Mouse (Mus musculus) embryo, embryonic 10 days (tissue): ENCODE measurements at regions not wholly inside any gene's neighbourhood (a gene's known extent, or its start where the extent isn't known, plus 50 kb on each side); places are given as distances from the start of the nearest gene placed in this dataset.

Source experiments
- DNase-seq: peaks from one replicate; pipeline ENCODE4 v3.0.0-alpha.2; 2015; ENCODE audit warnings: low spot score

DNA sequence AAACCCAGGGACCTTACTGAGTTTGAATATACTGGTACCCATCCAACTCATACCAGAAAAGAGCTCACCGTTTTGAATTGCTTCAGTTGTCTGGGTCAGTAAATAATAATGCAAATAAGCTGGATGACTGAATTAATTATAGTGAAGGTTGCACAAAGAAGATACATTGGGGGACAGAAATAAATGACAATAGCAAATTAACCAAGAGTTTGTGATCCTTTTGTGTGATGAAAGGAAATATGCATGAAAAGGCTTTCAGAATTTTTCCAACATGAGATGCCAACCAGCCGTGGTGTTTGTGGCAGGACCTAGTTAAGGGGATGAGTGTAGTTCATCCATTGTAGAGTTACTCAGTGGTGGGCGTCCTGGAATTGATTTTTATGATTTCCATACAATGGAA lies 186.5 kb upstream of the Pik3r1 start:
- DNase-seq: no peak

DNA sequence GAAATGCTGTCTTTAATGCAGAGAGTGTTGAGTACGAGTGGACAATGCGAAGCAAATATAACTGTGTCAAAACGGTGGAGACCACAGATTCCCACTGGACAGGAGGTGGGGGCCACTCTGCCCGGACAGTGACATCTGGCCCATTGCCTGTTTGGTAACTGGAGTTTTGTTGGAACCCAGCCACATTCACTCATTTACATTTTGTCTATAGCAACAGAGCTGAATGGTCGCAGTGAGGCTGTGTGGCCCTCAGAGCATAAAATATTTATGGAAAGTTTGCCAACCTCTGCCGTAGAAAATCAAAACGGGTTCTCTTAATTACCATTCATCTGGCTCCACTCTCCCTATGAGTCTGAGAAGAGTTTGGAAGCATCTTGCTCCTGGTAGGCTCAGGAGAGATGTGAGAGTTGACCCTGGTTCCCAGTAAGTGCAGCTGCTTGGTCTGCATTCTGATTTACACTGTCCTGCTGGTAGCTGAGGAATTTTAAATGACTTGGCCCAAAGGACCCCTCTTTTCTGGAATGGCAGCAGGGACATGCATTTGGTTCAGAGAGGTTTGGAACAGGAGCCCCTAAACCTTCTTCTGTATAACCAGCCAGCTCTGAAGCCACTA lies 187.9 kb upstream of the Pik3r1 start:
- DNase-seq: no peak

DNA sequence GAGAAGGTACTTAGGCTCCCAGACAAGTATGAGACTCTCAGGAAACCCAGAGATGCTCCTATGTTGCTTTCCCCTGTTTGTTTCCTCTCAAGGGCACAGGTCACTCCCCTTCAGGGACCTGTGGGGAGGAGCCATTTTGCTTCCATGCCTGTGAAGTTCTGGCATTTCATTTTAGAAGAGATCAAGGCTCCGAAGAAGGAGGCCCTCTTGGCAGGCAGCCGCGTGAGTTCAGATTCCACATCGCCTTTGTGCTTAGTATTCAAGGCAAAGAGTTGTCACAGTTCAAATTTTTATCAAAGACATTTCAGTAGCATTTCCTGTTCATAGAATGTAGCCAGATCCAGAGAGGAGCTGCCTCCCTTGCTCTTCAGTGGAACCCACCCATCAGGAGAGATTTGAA lies 189.8 kb upstream of the Pik3r1 start:
- DNase-seq: no peak

DNA sequence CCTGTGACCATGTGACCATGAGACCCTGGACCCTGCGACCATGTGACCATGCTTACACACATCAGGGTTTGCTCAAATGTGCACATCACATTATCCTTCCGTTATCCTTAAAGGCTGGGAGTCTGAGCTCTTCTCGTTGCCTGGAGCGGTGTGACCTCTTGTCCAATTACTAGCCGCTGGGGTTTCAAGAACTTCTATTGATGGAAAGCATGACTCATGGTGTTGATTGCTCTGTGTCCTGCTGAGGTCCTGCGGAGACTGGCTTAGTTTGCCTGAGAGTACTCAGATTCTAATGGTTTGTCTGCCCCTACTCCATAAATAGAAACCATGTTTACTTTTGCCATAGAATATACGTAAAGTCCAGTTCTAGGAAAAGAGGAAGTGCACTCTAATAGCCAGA lies 197.5 kb upstream of the Pik3r1 start:
- DNase-seq: peak; percentile 5

DNA sequence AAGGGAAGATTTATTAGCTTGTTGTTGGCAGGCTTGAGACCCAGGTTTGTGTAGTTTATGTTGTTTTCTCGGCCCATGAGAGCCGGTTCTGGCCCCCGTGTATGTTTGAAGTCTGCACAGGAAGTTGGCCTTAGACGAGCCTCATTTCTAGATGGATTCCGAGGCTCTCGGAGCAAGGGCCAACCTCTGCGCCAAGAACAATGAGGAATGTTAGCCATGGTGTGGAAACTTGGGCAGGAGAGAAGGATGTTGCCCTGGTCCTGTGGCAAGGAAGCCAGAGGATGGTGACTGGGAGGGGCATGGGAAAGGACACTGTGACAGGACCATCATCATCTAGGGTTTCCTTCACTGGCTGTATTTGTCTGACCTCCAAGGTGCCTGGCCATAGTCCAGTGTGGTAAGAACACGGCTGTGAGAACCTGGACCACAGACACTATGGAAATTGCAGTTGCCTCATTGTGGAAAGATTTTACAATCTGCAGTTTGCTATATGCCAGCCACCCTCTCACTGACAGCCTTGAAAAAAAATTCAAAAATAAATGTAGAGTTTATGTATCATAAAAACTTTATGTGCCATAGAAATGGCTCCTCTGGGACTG lies 198.9 kb upstream of the Pik3r1 start:
- DNase-seq: no peak

DNA sequence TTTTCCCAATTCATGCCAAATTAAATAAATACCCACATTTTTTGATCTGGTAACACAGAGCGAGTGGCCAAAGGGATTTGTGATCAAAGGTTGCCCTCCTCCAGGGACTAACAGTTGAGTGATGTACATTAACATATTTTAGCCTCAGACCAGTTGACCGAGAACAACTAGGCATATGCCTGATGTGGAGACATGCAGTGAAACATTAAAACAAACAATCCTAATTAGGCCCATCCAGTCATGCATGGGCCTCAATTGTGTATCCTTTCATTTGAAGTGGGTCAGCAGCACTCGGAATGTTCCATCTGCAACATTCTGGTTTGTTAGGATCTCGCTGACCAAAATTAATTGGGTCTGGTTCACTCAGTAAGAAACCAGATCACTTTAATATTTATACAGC lies 199.4 kb upstream of the Pik3r1 start:
- DNase-seq: no peak

DNA sequence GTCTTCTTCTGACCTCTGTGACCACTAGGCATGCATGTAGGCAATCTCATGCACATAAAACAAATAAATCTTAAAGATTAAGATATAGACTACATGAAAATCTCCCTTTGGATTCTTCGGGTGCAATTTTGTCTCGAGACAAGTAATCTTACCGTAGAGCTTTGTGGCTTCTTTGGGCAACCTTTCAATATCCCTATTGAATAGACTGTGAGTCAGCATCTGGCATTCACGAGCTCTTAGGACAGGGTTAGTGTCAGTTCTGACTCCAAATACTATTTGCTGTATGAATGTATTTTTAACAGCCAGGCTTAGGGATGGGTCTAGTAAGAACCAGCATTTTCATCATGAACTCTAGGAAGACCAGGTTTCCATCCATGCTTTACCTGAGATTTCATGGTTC lies 208.7 kb upstream of the Pik3r1 start:
- DNase-seq: no peak

DNA sequence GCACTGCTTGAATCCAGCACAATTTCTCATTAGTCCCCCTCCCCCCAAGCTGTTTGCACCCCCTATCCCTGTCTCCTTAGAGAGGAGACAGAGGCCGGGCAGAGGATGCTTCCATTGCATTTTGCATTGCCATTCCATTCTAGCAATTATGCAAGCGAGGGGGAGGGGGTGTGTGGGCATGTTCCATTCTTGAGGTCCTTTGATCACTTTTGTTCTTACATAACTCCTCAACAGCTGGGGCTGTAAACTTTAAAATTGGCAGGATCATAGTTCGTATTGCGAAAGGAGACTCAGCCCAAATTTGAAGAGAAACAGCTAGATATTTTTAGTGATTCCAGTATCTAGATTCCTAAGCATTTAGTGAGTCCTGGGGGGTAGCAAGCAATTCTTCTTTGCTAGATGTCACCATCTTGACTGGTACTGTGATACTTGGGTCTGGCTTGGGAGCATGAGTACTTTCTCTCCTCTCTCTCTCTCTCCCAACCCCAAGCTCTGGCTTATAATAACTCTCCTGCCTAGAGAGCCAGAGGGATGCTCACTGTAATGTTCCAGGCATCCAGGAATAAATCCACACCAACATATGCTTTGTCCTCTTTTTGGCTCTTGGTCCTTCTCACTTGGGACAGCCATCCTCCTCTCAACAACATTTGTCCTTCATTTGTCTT lies 212.3 kb upstream of the Pik3r1 start:
- DNase-seq: no peak

DNA sequence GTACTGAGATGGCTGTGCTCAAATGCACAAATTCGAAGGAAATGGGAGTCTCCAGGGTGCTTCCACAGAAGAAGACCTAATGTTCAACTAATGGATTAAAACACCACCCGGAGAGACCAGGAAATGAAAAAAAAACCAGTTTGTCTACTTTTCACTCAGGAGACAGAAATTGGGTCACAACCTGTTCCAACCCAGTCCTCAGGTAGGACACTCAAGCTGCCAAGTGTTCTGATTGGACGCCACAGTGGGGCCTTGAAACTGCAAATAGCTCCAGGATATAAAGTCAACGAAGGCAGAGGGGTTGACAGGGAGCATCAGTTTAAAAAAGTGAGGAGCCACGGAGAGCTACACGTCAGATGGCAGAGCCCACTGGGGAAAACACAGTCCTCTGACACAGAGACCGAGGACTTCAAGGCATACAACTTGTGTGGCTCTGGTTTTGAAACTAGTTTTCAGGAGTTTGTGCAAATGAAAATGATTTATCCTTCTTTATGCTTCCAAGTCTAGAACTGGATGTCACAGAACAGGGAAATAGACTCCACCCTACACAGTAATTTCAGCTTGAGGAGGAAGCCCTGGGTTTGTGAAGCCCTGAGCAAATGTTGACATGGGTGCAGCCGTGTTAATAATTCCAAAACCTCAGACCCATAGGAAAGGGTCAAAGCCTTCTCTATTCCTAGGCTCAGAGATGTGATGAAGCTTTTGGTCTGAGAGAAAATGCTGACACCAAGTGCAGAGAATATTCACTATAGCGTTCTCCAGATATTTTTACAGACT lies 220.8 kb upstream of the Pik3r1 start:
- no peak for DNase-seq

DNA sequence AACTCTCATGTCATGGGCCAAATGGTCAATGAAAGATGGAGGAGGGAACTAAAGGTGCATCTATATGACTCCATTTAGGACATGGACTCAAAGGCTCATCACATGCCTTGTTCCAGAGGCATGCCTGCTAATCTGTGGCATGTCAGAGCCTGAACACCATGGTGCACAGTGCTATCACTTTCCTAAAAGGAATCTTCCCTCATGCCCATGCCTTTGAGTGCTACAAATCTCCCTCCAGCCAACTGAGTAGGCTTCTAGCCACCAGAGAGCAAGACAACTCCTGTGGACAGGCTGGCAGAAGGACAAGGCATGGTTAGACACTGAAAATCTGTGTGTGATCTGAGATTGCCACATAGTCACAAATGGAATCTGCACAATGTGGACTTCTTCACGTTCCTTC lies 223.7 kb upstream of the Pik3r1 start:
- DNase-seq: no peak

DNA sequence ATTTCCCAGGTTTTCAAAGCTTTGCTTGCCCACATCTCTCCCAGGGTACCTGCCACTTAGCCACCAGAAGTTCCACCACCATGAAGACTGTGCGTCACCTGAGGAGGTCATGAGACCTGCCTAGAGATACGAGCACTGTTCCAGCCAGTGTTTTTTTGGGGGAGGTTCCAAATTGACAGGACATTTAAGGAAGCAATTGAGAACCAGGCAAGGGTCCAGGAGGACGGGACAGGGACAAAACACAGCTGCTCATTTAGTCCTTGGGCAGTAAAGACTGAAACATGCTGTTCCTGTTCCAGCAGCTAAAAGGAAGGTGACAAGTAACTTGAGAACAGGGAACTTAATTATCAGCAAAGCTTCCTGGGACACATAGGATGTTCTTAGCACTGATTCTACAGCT lies 226.8 kb upstream of the Pik3r1 start:
- DNase-seq: no peak

DNA sequence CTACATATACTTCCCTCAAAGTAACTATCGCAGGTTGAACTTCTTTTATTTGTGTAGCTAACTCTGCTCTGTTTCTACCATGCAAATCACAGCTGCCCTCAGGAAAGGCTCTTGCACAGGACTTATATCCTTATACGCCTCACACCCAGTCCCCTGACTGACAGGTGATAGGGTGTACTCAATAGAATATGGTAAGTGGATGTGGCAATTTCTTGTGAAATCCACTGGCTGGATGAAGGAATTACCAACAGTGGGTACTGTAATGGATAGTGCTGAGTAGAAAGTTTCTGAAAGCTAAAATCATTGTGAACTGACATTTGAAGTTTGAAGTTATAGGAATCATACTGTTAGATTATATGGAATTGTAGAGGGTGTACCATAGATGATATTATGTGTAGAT lies 227.5 kb upstream of the Pik3r1 start:
- DNase-seq: no peak

DNA sequence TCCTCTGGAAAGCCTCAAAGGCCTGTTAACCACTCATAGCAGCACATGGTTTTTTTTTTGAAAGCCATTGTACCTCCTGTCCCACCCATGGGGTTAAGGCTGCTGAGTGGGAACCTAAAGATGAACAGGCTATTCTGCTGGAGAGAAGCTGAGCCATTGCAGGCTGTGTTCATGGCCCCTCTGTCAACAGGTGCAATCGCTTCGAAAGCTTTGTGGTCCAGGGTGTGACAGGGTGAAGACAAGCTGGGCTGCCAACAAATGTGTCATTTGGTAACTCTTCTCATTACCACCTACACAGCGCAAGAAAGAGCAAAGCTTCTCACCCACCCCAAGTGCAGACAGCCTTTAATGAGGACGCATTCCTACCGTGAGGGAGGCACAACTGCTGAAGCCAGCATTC lies 228.1 kb upstream of the Pik3r1 start:
- DNase-seq: no peak

DNA sequence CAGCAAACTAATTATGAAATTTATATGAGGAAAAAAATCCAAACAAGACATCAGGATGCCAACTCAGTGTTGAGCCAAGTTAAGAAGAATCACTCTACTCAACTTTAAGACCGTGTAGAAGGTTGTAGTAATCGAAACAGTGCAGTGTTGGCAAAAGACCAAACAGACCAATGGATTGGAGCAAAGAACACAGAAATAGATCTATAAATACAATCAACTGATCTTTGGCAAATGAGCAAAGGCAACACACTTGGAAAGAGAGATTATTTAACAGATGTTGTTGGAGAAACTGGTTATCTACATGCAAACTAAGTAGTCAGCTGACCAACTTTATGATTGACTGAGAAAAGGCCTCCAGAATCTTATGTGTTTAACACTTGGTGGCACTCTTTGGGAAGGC lies 229.4 kb upstream of the Pik3r1 start:
- DNase-seq: no peak

DNA sequence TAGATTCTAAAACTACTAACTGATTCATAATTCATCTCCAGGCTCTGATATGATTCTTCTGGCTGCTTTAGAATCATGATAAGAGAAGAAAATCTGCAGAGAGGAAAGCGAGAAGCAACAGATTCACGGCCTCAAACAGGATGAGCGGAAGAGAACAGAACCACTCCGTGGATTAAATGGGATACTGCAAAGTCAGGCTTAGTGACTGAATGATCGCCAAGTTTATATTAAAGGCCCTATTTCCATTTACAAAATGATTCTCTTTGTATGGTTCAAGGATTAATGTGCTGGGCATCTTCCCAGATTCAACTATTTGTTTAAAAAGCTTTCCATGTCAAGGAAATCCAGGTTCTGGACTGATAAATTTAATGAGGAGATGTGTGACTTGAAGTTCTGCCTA lies 238.5 kb upstream of the Pik3r1 start:
- DNase-seq: no peak

DNA sequence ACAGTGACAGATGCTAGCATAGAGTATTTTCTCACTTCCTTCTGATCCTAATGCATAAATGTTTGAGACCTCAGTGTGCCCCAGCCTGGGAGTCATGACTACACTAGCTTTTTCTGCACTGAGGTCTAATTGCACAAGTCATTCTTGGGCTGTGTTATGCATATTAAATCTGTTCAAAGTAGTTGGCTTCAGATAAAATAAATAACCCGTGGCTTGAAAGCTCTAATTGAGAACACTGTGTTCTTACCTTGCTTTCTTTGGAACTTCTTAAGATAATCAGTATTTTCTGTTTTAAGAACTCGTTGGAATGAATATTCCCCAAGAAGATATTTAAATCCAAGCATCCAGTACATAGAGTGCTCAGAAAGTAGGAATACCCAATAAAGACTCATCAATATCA lies 243.9 kb upstream of the Pik3r1 start:
- DNase-seq: no peak

DNA sequence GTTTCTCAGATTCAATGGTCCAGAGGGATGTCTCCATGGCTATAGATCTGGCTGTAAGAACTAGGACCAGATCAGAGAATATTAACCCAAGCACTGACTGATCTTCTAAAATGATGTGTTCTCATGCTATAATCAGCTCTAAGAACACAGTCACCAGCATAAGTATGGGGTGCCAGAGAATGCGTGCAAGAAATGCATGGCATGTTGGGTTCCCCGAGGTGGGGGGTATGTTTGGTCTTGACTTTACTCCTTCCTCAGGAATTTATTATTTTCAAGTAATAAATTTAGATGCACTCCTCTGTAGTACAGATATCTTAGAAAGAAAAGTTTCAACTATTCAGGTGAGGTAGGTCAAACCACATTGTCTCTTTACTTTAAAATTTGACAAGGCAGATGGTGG lies 246.5 kb upstream of the Pik3r1 start:
- DNase-seq: no peak

DNA sequence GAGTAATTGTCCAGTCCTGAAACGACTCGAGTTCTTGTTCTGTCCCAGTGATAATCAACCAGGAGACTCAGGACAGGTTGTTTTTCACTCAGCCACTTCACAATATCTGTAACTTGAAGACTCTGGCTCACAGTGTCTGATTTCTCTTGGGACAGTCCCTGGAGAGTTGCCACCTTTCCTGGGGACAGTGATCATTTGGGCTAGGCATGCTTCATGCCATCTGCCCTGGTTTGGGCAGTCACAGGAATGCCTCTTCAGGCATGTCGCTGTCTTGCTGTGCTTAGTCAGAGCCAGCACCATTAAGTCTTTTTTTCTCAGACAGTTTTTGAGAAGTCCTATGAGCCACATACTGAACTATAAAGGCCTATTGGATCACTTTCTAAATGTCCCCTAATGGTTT lies 246.9 kb upstream of the Pik3r1 start:
- no peak for DNase-seq

DNA sequence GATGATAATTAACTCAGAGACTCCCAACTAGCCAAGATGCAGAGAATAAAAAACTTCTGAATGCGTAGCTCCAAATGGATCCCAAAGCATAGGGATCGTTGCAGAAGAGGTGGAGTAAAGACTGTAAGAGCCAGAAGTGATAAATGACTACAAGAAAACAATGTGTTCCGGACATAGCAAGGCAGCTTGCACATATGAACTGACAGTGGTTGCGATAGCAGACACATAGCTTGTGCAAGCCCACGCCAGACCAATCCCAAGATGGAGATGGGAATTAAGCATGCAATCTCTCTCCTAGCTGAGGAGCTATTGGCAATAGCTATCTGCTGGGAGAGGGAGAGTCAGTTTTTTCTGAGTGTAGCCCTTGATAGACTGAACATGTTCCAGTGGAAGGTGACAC lies 248.5 kb upstream of the Pik3r1 start:
- DNase-seq: no peak

DNA sequence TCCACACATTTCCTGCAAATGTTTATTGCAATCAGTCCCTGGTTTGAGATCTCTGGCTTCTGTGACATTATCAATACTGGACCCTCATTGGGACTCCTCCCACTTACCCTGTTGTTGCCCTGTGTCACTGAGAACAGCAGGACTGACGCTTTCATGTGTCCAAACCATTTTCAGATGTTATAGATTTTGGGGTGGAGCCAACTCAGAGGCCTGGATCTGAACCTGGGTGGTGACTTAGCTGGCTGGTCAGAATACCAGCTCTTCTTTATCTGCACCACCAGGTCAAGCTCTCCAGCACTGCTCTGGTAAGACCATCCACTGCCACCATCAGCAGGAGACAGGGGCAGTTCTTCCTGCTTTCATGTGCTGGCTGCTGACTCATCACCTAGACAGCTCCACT lies 254.3 kb upstream of the Pik3r1 start:
- DNase-seq: no peak

DNA sequence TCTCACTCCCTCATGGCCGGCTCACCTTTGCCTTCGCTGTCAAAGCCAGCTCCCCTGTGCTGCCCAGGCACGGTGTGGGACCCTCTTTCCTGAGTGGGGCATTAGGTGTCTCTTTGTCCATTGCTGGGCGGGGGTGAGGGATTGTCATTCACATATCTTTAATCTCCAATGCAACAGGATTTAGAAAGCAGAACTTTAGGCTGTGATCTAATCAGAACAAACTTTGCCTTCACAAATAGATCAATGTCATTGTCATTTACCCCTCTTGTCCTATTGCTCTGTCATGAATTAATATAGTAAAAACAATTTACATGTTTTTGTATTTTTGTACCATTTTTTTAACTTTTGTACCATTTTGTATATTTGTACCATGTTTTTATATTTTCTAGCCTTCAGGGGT lies 254.7 kb upstream of the Pik3r1 start:
- DNase-seq: no peak

DNA sequence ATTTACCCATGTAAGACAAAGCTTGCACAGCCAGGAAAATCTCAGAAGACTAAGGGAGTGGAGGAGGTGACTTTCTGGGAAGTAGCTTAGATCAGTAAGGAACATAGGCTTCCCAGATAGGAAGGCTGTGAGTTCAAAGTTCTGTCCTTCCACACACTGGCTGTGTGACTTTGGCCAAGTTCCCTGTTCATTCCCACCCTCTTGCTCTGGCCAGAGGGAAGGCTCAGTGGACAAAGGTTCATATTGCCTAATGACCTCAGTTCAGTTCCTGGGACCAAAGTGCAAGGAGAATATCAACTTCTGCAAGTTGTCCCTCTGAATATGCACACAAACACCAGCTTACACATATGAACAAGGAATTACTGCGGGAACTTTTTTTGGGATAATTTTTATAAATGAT lies 255.6 kb upstream of the Pik3r1 start:
- DNase-seq: no peak

DNA sequence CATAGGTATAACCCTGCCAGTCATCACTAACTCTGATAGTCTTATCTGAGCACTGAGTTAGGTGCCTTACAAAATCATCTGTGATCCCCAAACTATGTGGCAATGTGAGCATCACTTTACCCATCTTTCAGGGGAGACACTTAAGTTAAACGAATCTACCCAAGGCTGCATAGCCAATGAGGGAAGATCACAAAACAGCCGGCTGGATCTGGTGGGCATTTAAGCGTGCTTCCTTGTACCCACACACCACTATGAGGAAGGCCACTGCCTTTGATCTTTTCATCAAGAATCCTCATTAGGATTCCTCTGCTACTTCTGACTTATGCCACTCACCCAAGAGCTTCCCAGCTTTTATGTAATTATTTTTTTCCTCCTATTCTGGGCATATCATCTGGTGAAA lies 257.1 kb upstream of the Pik3r1 start:
- no peak for DNase-seq
